Mouse (Mus musculus) brain, embryonic 18.5 days (tissue): Measurements from ENCODE around the gene Pole2.
"Not testable (repeated sequence)": the region's sequence is repeated elsewhere in the genome, so short reads cannot be mapped to it uniquely, and the experiment has no call there.

Experiments
- DNase-seq: peaks from one replicate; pipeline ENCODE4 v3.0.0-alpha.2; 2012; ENCODE audit warnings: low read depth, low spot score

Gene Pole2

DNA sequence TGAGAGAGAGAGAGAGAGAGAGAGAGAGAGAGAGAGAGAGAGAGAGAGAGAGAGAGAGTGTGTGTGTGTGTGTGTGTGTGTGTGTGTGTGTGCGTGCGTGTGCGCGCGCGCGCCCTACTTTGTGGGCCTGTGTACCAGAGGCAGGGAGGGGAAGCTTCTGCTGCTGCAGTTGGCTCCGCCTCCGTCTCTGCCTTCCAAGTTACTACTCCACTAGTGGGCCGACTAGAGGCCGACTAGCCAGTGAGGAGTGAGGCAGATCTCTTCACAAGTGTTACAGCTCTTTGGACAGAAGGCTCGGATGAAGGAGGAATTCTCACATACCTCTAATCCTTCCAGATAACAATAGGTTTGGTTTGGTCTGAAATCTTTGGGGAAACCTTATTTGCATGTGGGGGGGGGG is 48.6 kb downstream of the Pole2 start:
- no peak for DNase-seq

DNA sequence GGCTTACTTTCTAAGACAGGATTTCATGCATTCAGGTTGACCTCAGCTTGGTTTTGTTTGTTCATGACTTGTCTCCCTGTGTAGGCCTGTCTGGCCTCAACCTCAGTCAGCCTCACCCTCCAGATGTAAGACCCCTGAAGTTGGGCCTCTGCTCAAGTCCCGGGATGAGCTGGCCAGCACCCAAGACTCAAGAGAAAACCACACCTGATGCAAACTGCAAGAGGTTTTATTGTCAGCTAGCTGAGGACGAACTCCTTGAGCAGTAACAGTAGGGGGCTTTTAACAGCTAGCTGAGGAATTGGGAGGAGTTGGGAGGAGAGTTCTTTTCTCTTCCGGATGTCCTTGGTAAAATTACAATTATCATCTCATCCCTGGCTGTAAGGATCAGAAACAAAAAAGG is 50.5 kb downstream of the Pole2 start:
- no peak for DNase-seq

- no peak for DNase-seq
These were observed 52.0 kb downstream of the Pole2 start for GRCm38 (mm10) chr12:69175975-69176374.

GRCm38 (mm10) chr12:69171307-69171706 is 56.7 kb downstream of the Pole2 start:
- DNase-seq, result no peak

DNA sequence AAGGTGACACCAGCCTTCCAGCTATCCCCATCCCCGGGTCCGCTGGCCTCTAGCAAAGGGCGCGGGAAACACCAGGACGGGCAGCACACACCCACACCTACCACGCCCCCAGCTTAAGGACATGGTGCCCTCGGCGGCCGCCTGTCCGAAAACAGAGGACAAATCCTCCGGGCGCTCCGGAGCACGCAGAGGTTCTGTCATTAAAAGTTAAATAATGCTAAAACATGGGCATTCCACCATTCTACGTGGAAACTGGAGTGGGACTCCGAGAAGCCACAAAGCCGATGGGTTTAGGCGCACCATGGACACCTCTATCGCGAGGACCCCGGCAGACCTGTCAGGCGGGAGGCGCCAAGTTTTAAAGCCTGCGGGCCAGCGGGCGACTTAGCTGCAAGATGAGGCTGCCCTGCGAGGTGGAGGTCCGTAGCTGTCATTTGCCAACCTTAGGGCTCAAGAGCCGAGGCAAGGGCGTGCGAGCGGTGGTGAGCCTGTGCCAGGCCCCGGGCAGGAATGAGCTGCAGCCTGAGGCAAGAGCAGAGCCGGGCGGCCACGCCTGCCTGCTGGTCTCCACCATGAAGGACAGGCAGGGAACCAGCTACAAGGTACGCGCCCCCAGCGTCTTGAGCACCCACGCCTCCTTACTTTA is 59.4 kb downstream of the Pole2 start, which contains the start of gene Lrr1:
Gene Lrr1 (plus strand): TSS at position 354 of the 646 bp plus-strand sequence.
- DNase-seq, result peak; percentile 51

GRCm38 (mm10) chr12:69167656-69168460 is 60.1 kb downstream of the Pole2 start:
- no peak for DNase-seq

DNA sequence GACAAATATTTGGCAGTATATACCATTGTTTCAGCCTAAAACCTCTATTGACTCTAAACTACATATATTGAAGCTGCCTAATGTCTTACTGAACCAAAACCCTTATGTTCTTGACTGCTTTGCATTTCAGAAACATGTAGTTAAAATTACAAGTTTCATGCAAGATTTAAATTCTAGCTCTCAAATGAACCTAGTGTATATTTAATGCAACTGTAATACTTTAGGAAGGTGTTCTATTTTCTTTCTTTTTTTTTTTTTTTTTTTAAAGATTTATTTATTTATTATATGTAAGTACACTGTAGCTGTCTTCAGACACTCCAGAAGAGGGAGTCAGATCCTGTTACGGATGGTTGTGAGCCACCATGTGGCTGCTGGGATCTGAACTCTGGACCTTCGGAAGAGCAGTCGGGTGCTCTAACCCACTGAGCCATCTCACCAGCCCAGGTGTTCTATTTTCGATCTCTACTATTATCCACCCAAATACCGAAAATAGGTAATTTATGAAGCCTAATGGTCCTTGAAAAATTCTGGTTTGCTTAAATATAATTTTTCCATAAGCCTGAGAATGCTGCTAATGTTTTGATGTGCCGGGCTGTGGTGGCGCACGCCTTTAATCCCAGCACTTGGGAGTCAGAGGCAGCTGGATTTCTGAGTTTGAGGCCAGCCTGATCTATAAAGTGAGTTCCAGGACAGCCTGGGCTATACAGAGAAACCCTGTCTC is 61.0 kb downstream of the Pole2 start:
- DNase-seq, result not testable (repeated sequence)

DNA sequence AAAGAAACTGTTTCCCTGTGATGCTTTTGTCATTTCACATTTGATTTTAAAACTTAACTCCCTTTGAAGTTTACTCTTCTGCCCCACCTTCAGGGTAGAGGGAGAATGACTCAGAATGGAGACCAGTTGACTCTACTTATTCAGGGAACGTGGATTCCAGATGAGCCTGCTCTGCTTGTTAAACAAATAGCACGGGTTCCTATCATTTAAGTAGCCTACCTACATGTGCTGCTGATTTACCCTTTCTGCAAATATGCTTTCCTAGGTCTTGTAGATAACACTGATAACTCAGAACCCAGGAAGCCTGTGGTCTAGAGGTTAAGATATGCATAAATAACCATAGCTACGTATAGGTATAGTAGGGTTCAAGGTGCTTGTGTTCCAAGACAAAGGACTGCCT is 63.1 kb downstream of the Pole2 start:
- DNase-seq, result no peak

- not testable (repeated sequence) for DNase-seq
These were observed 64.4 kb downstream of the Pole2 start for GRCm38 (mm10) chr12:69163586-69163985.

DNA sequence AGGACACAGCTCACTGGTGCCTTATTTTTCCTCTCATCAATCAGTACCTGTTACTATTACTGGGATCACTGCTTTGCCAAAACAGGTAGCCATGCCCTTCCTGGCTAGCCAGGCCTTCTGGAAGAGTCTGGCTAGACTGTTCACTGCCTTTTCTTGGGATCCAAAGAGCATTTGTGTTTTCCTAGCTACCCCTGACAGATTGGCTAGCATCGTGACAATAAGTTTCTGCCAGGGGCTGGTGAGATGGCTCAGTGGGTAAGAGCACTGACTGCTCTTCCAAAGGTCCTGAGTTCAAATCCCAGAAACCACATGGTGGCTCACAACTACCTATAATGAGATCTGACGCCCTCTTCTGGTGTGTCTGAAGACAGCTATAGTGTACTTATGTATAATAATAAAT is 67.3 kb downstream of the Pole2 start:
- not testable (repeated sequence) for DNase-seq

DNA sequence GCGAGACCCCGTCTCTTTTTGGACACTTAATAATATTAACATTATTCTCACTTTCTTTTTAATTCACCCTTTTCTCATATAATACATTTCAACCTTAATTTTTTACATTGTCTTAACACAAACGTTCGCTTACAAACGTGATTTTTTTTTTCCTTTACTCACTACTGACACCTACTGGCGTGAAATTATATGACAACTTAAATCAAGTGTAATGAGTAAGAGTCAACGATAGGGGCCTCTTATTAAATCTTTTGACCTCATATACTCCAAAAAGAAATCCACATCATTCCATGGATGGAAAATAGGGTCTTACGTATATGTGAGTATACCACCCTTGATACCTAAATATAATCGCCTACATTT is 68.4 kb downstream of the Pole2 start:
- no peak for DNase-seq

- peak; percentile 98 for DNase-seq
These were observed 69.0 kb downstream of the Pole2 start, which contains the start of gene Rps29 for GRCm38 (mm10) chr12:69158765-69159577. Gene Rps29 (minus strand): TSS chr12:69159186.

DNA sequence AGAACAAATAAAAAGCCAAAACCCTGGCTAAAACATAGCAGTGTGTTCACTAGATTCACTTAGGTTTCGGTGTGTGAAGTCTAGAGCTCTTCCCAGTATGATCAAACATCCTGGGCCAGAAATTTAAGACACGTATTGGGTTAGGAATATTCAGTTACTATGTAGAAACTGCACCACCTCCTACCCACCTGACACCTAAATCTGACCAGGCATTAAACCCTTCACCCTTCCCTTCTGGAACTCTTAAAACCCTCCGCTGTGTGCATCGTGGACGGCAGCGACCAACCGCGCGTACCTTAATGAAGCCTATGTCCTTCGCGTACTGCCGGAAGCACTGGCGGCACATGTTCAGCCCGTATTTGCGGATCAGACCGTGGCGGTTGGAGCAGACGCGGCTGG is 69.6 kb downstream of the Pole2 start:
- no peak for DNase-seq

DNA sequence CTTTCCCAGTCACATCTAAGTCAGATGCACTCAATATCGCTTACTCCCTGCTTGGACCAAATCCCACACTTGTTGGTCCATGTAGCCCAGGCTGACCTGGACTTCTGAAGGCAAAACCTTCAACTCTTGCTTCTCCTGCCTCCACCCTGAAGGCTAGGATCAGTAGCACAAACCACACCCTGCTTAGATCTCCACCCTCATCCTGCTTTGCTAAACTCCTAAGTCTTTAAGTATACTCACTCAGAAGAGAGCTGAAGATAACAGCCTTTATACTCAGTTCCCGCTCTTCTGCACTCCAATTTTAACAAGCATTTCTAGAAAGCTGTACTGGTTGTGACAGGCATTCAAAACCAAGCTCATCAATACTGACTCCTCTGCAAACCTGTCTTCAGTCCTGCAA is 70.9 kb downstream of the Pole2 start:
- DNase-seq, result no peak

GRCm38 (mm10) chr12:69156436-69156835 is 71.6 kb downstream of the Pole2 start:
- DNase-seq, result no peak

GRCm38 (mm10) chr12:69155923-69156322 is 72.1 kb downstream of the Pole2 start:
- no peak for DNase-seq
